Mouse (Mus musculus) megakaryocyte, embryonic 14.5 days (primary cell): ENCODE measurements around the gene Gbp5. TPM values are rescaled to one million over a fixed set of nuclear protein-coding genes. Genes with fewer than 3 reads are reported as not detected.
"Not testable (repeated sequence)": the region's sequence is repeated elsewhere in the genome, so short reads cannot be mapped to it uniquely, and the experiment has no call there.

Experiments
- H3K27me3 ChIP-seq: replicated peaks from 2 replicates; pipeline ENCODE3; 2012; ENCODE audit warnings: inconsistent platforms
- H3K36me3 ChIP-seq: replicated peaks from 2 replicates; pipeline ENCODE3; 2012; ENCODE audit warnings: low read length, inconsistent platforms, mixed read lengths
- H3K4me1 ChIP-seq: 2 replicates; pipeline ENCODE4 v1.6.1; 2012; ENCODE audit warnings: inconsistent platforms
- H3K4me3 ChIP-seq: replicated peaks from 2 replicates; pipeline ENCODE3; 2012; ENCODE audit warnings: moderate library complexity, mild to moderate bottlenecking, inconsistent platforms
- H3K9me3 ChIP-seq: 2 replicates; pipeline ENCODE4 v1.6.1; 2012; ENCODE audit warnings: inconsistent platforms
- FLI1 ChIP-seq: IDR thresholded peaks from 2 replicates; pipeline ENCODE4 v1.6.1; 2012; ENCODE audit warnings: low read length, inconsistent platforms, mixed read lengths
- GATA1 ChIP-seq: IDR thresholded peaks from 3 replicates; pipeline ENCODE4 v1.6.1; 2012; ENCODE audit warnings: mixed read lengths, low read length, inconsistent platforms, borderline replicate concordance
- polyA plus RNA-seq: library from polyadenylated mRNA; stranded (reverse); fragments of >175 nt; gene quantifications from 2 replicates; pipeline ENCODE4 v1.2.3, GENCODE M21; 2012; ENCODE audit warnings: low replicate concordance; ENCODE audit not compliant: insufficient read depth

The Gbp5 gene
- polyA plus RNA-seq, 1 experiment: 0.45 TPM

DNA sequence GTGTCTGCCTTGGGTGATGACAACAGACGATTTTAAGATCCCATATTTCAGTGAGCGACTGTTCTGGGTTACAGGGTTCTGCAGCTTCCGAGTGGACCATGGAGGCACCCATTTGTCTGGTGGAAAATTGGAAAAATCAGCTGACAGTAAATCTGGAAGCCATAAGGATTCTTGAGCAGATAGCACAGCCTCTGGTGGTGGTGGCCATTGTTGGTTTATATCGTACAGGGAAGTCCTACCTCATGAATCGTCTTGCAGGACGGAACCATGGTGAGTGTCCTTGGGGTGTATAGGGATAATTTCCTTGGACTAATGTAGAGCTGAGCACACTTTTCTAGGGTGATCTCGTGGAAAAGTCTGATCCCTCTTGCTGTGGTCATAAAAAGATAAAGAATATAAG lies 67.9 kb downstream of the Gbp5 start:
- H3K36me3 ChIP-seq: no peaks in the 10 kb centered on the region
- H3K4me3 ChIP-seq: no peak overlapping the region
- peaks cover 13% of the 10 kb centered on the region for H3K4me1 ChIP-seq
- no peaks in the 10 kb centered on the region for H3K9me3 ChIP-seq
- TF ChIP-seq GATA1: no peak
- H3K27me3 ChIP-seq: no peaks in the 10 kb centered on the region

DNA sequence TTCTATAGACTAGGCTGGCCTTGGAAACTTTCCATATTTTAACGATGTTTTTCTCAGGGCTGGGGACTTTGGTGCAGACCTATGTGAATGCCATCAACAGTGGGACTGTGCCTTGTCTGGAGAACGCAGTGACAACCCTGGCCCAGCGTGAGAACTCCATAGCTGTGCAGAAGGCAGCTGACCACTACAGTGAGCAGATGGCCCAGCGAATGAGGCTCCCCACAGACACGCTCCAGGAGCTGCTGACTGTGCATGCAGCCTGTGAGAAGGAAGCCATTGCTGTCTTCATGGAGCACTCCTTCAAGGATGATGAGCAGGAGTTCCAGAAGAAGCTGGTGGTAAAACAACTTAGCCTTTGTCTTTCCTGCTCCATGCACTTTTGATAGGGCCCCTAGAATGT lies 73.7 kb downstream of the Gbp5 start:
- H3K4me1 ChIP-seq: not testable (repeated sequence)

DNA sequence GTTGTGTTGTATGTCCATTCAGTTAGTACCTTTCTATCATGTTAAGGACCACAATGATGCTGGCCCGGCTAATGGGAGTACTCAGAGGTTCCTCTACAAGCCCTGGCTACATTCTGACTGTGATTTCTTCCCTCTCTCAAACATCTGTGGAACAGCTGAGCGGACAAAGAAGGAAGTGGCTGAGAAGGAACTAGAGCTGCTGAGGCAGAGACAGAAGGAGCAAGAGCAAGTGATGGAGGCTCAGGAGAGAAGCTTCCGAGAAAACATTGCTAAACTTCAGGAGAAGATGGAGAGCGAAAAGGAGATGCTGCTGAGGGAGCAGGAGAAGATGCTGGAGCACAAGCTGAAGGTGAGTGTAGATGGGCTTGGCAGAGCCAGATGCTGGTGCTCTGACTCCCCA lies 77.0 kb downstream of the Gbp5 start:
- Histone ChIP-seq H3K27me3 (no peaks in the 10 kb centered on the region), H3K36me3 (no peaks in the 10 kb centered on the region), H3K4me1 (no peaks in the 10 kb centered on the region), H3K9me3 (no peaks in the 10 kb centered on the region), H3K4me3 (no peak overlapping the region)
- no peak for TF ChIP-seq FLI1
- no peak for TF ChIP-seq GATA1

More for the DNA sequence above, 73.7 kb downstream of the Gbp5 start:
- H3K4me3 ChIP-seq, H3K36me3 ChIP-seq, H3K9me3 ChIP-seq, H3K27me3 ChIP-seq: not testable (repeated sequence)

Other genes starting within 250 kb of the Gbp5 start
- 44.2 and 57.1 TPM in 2 replicates for gene Pdlim5, start 98.3 kb upstream of the Gbp5 start, polyA plus RNA-seq
- gene Gbp7, start 36.4 kb downstream of the Gbp5 start, polyA plus RNA-seq: 0.82 TPM in 1 of 2 replicates, not detected in the other
- gene Gbp3, start 66.0 kb downstream of the Gbp5 start, polyA plus RNA-seq: 0.26 TPM in 1 of 2 replicates, not detected in the other
- not detected in 2 replicates for gene Gbp2b, start 100.9 kb downstream of the Gbp5 start, polyA plus RNA-seq
- gene Gbp2, start 126.6 kb downstream of the Gbp5 start, polyA plus RNA-seq: 0.55 TPM in 1 of 2 replicates, not detected in the other
- 1.00 and 1.2 TPM in 2 replicates for gene Kyat3, start 207.1 kb downstream of the Gbp5 start, polyA plus RNA-seq